In genomic region chr1:105883498-105883897, GRCm38 (mm10) we compare ENCODE assay signal across 26 mouse cellular contexts.
DNase-seq lines count a peak whose midpoint lies in the region; ATAC-seq and TF ChIP-seq lines count a peak whose summit lies in the region.
"Had no signal": no experiment of that assay in that cellular context is flagged by ENCODE, and none has a peak within 500 bp of the region (broad histone marks: within the 10 kb centered on the region; RNA-seq: fewer than 3 reads in every experiment).

No protein-coding gene starts in this region.

- no peaks in the 10 kb centered on the region for H3K9me3 ChIP-seq in kidney, embryonic 16.5 days (ENCODE audit: low read length)
- H3K9me3 ChIP-seq in intestine, embryonic 14.5 days (ENCODE audit: control insufficient read depth, low read length) = no peaks in the 10 kb centered on the region
- no peaks in the 10 kb centered on the region for H3K9me3 ChIP-seq in intestine, postnatal 0 days (ENCODE audit: control insufficient read depth)
- H3K9me3 ChIP-seq: embryonic facial prominence, embryonic 10.5 days; embryonic facial prominence, embryonic 13.5 days; hindbrain, embryonic 12.5 days; hindbrain, embryonic 15.5 days had no signal

- H3K9ac ChIP-seq in kidney, embryonic 16.5 days (replicated peaks; ENCODE audit: low read length) = no peak overlapping the region
- no peak overlapping the region for H3K9ac ChIP-seq in intestine, embryonic 14.5 days (ENCODE audit: low read length)
- H3K9ac ChIP-seq in intestine, postnatal 0 days (ENCODE audit: low read depth, low read length) = no peak overlapping the region
- H3K9ac ChIP-seq: embryonic facial prominence, embryonic 13.5 days; forebrain, postnatal 0 days; hindbrain, embryonic 12.5 days; hindbrain, embryonic 15.5 days had no signal

- H3K4me1 ChIP-seq in kidney, embryonic 16.5 days (ENCODE audit: insufficient read depth, low read length) = no peaks in the 10 kb centered on the region
- no peaks in the 10 kb centered on the region for H3K4me1 ChIP-seq in kidney, adult 2 months (ENCODE audit: control insufficient read depth, insufficient read depth, low read length)
- 0 out of 2 replicates have a peak, but pooled peaks cover 3% of the 10 kb centered on the region for H3K4me1 ChIP-seq in intestine, embryonic 14.5 days (replicated peaks; ENCODE audit: control insufficient read depth, insufficient read depth, low read length)
- peaks cover 11% of the 10 kb centered on the region for H3K4me1 ChIP-seq in intestine, postnatal 0 days (replicated peaks; ENCODE audit: control insufficient read depth, insufficient read depth, low read length)

- no peaks in the 10 kb centered on the region for H3K36me3 ChIP-seq in kidney, embryonic 16.5 days (ENCODE audit: insufficient read depth, low read length)
- H3K36me3 ChIP-seq in kidney, adult 2 months (ENCODE audit: control insufficient read depth, insufficient read depth, low read length) = no peaks in the 10 kb centered on the region
- H3K36me3 ChIP-seq in intestine, embryonic 14.5 days (ENCODE audit: control insufficient read depth, insufficient read depth, low read length) = no peaks in the 10 kb centered on the region
- no peaks in the 10 kb centered on the region for H3K36me3 ChIP-seq in intestine, postnatal 0 days (ENCODE audit: control insufficient read depth, insufficient read depth)
- H3K36me3 ChIP-seq: embryonic facial prominence, embryonic 10.5 days; embryonic facial prominence, embryonic 13.5 days; hindbrain, embryonic 12.5 days; hindbrain, embryonic 15.5 days had no signal

- TF ChIP-seq CTCF in kidney, adult 2 months (conservative IDR thresholded peaks at IDR 0.05; ENCODE audit: insufficient read depth, insufficient read length, low read depth, low read length) = no peak
- TF ChIP-seq CTCF in intestine, postnatal 0 days (IDR thresholded peaks at IDR 0.05; ENCODE audit: low read depth) = no peak

- WGBS in kidney, embryonic 16.5 days = 66% methylated on average over 2 of the region's 2 CpGs
- 88% methylated on average over 2 of the region's 2 CpGs for WGBS in kidney, adult 2 months
- WGBS in intestine, embryonic 14.5 days = 67% methylated on average over 2 of the region's 2 CpGs
- WGBS in intestine, postnatal 0 days = 35% methylated on average over 2 of the region's 2 CpGs

- H3K27me3 ChIP-seq in kidney, embryonic 16.5 days (ENCODE audit: insufficient read depth, low read length) = no peaks in the 10 kb centered on the region
- no peaks in the 10 kb centered on the region for H3K27me3 ChIP-seq in kidney, adult 2 months (replicated peaks; ENCODE audit: control insufficient read depth, insufficient read depth, low read length)
- H3K27me3 ChIP-seq in intestine, embryonic 14.5 days (replicated peaks; ENCODE audit: control insufficient read depth, insufficient read depth, low read length) = no peaks in the 10 kb centered on the region
- no peaks in the 10 kb centered on the region for H3K27me3 ChIP-seq in intestine, postnatal 0 days (replicated peaks; ENCODE audit: control insufficient read depth, insufficient read depth, low read length)
- H3K27me3 ChIP-seq: embryonic facial prominence, embryonic 13.5 days; hindbrain, embryonic 15.5 days had no signal

- no peak for DNase-seq in kidney, adult 2 months
- DNase-seq in intestine, embryonic 14.5 days (ENCODE audit: low spot score) = no peak
- DNase-seq in retina, postnatal 1 day = no peak
- no peak for DNase-seq in left cerebral cortex, postnatal 4 days
- DNase-seq: adrenal gland, adult 8-10 months; adrenal gland, postnatal 25 days; B cell, adult 2 months; cerebellum, adult 11-12 months; cerebellum, adult 8-10 months; cerebellum, postnatal 10 days; cerebellum, postnatal 36 days; embryo, embryonic 11 days; forebrain, postnatal 0 days; gastrocnemius, adult 2 months; gastrocnemius, postnatal 14 days; heart, adult 11 months had no signal

- H3K4me3 ChIP-seq in kidney, embryonic 16.5 days (ENCODE audit: low read length) = no peak overlapping the region
- no peak overlapping the region for H3K4me3 ChIP-seq in kidney, adult 2 months (ENCODE audit: insufficient read depth, low read depth, low read length)
- no peak overlapping the region for H3K4me3 ChIP-seq in intestine, embryonic 14.5 days (ENCODE audit: low read depth, low read length)
- no peak overlapping the region for H3K4me3 ChIP-seq in intestine, postnatal 0 days (ENCODE audit: low read depth, low read length)
- H3K4me3 ChIP-seq: embryonic facial prominence, embryonic 10.5 days; embryonic facial prominence, embryonic 13.5 days; gastrocnemius, adult 2 months; hindbrain, embryonic 12.5 days; hindbrain, embryonic 15.5 days had no signal

- H3K27ac ChIP-seq in kidney, embryonic 16.5 days (ENCODE audit: low read length) = peak overlapping the region; percentile 27; the same call in 1 of the 2 replicates
- H3K27ac ChIP-seq in kidney, adult 2 months (ENCODE audit: insufficient read depth, low read depth, low read length) = no peak overlapping the region
- peak overlapping the region; percentile 48; the same call in 1 of the 2 replicates for H3K27ac ChIP-seq in intestine, embryonic 14.5 days (ENCODE audit: low read depth)
- H3K27ac ChIP-seq in intestine, postnatal 0 days (ENCODE audit: low read depth, low read length) = 0 out of 2 replicates have a peak overlapping the region, but pooled peaks have one; percentile 5
- H3K27ac ChIP-seq: embryonic facial prominence, embryonic 10.5 days; embryonic facial prominence, embryonic 13.5 days; gastrocnemius, adult 2 months; hindbrain, embryonic 12.5 days; hindbrain, embryonic 15.5 days had no signal

- intact Hi-C loops in left cerebral cortex, postnatal 4 days (cut with DNase I) = no loop called here

- H3K4me2 ChIP-seq in kidney, embryonic 16.5 days (replicated peaks; ENCODE audit: low read depth, low read length) = no peak overlapping the region
- no peak overlapping the region for H3K4me2 ChIP-seq in intestine, embryonic 14.5 days (ENCODE audit: low read length)
- no peak overlapping the region for H3K4me2 ChIP-seq in intestine, postnatal 0 days (replicated peaks; ENCODE audit: low read depth)
- H3K4me2 ChIP-seq: embryonic facial prominence, embryonic 13.5 days; heart, embryonic 11.5 days; hindbrain, embryonic 12.5 days; hindbrain, embryonic 15.5 days had no signal

- TF ChIP-seq POLR2A in kidney, adult 2 months (IDR thresholded peaks at IDR 0.05; ENCODE audit: low read depth, low read length) = no peak

- no peak for ATAC-seq in kidney, embryonic 16.5 days (ENCODE audit: low FRiP score, low TSS enrichment)
- ATAC-seq in intestine, embryonic 14.5 days (replicated peaks; ENCODE audit: low FRiP score, low TSS enrichment, low read depth) = no peak
- ATAC-seq in intestine, postnatal 0 days = peak; percentile 69; the same call in 1 of the 2 replicates
- ATAC-seq in erythroblast, adult 5-6 weeks (replicated peaks; ENCODE audit: low FRiP score, poor library complexity, severe bottlenecking) = no peak
- ATAC-seq: activated CD4-positive, CD25-positive, alpha-beta regulatory T cell, adult 4 months; forebrain, embryonic 14.5 days; forebrain, postnatal 0 days had no signal
